Mouse (Mus musculus): Measurements from ENCODE around the gene Marc1. TPM values are rescaled to one million over a fixed set of nuclear protein-coding genes. Genes with fewer than 3 reads are reported as not detected.

The Marc1 gene
- polyA plus RNA-seq, 1 experiment from 2014 or later, result not detected

GRCm38 (mm10) chr1:184817768-184818167 is 6.7 kb upstream of the Marc1 start:
- ATAC-seq (ENCODE audit: insufficient number of reproducible peaks, insufficient read depth, low FRiP score, low TSS enrichment), result no peak
- H3K27ac ChIP-seq, result no peak overlapping the region
- H3K36me3 ChIP-seq, result peaks cover 32% of the 10 kb centered on the region
- H3K9ac ChIP-seq, result no peak overlapping the region
- no peaks in the 10 kb centered on the region for H3K9me3 ChIP-seq
- H3K27me3 ChIP-seq, result no peaks in the 10 kb centered on the region
- H3K4me3 ChIP-seq, result no peak overlapping the region
- no peak overlapping the region for H3K4me2 ChIP-seq (replicated peaks)
- H3K4me1 ChIP-seq, result peaks cover 4% of the 10 kb centered on the region; the same call in 1 of the 2 replicates
- WGBS, result 83% methylated on average over 6 of the region's 6 CpGs

DNA sequence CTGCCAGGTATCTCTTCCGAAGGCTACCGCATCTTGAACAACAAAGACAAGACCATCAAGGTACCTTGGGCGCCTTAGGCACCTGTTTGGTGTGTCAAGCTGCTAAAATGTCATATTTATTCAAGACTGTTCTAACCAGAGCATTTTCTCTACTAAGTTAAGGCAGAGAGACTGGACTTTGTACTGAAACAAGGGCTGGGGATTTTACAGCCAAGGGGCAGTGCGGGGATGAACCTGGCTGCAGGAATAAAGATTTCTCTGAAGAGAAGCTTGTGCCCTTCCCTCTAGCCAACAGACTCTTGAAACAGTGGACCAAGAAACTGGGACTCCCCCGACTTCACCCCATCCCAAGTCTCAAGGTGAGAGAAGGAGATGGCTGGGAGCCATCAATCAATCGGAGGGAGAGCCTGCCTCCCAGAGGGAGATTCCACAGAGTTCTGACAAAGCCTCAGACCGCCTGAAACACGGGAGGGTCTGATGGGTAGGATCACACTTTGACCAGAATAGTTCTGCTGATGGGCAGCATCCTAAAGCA is 670 bp upstream of the Marc1 start:
- Histone ChIP-seq H3K4me1 (peaks cover 6% of the 10 kb centered on the region), H3K27ac (no peak overlapping the region), H3K9ac (no peak overlapping the region), H3K9me3 (no peaks in the 10 kb centered on the region), H3K27me3 (peaks cover 23% of the 10 kb centered on the region), H3K36me3 (no peaks in the 10 kb centered on the region; the same call in 1 of the 2 replicates), H3K4me2 (replicated peaks) (no peak overlapping the region), H3K4me3 (no peak overlapping the region)
- 76% methylated on average over 8 of the region's 8 CpGs for WGBS
- no peak for ATAC-seq (ENCODE audit: insufficient number of reproducible peaks, insufficient read depth, low FRiP score, low TSS enrichment)

- Histone ChIP-seq H3K36me3 (no peaks in the 10 kb centered on the region; the same call in 1 of the 2 replicates), H3K9me3 (no peaks in the 10 kb centered on the region), H3K27me3 (peaks cover 23% of the 10 kb centered on the region), H3K4me1 (peaks cover 6% of the 10 kb centered on the region), H3K4me2 (replicated peaks) (no peak overlapping the region), H3K4me3 (no peak overlapping the region), H3K9ac (no peak overlapping the region), H3K27ac (no peak overlapping the region)
- ATAC-seq (ENCODE audit: insufficient number of reproducible peaks, insufficient read depth, low FRiP score, low TSS enrichment), result no peak
- WGBS, result 52% methylated on average over 6 of the region's 6 CpGs
These were observed 1.5 kb downstream of the Marc1 start for GRCm38 (mm10) chr1:184809578-184810001.

- no peak for ATAC-seq (ENCODE audit: insufficient number of reproducible peaks, insufficient read depth, low FRiP score, low TSS enrichment)
- Histone ChIP-seq H3K9me3 (no peaks in the 10 kb centered on the region), H3K27ac (no peak overlapping the region), H3K27me3 (peaks cover 23% of the 10 kb centered on the region), H3K36me3 (no peaks in the 10 kb centered on the region; the same call in 1 of the 2 replicates), H3K4me3 (no peak overlapping the region), H3K4me1 (peaks cover 6% of the 10 kb centered on the region), H3K9ac (no peak overlapping the region), H3K4me2 (replicated peaks) (no peak overlapping the region)
- 89% methylated on average over 17 of the region's 17 CpGs for WGBS
These were observed 2.6 kb downstream of the Marc1 start for GRCm38 (mm10) chr1:184808418-184809012.

- H3K9ac ChIP-seq, result no peak overlapping the region
- no peak overlapping the region for H3K4me3 ChIP-seq
- WGBS, result 66% methylated on average over 15 of the region's 15 CpGs
- H3K9me3 ChIP-seq, result no peaks in the 10 kb centered on the region
- H3K4me2 ChIP-seq (replicated peaks), result no peak overlapping the region
- no peaks in the 10 kb centered on the region for H3K36me3 ChIP-seq
- H3K27me3 ChIP-seq, result peaks cover 23% of the 10 kb centered on the region
- no peak overlapping the region for H3K27ac ChIP-seq
- no peak for ATAC-seq (ENCODE audit: insufficient number of reproducible peaks, insufficient read depth, low FRiP score, low TSS enrichment)
- peaks cover 6% of the 10 kb centered on the region for H3K4me1 ChIP-seq
These were observed 3.3 kb downstream of the Marc1 start for GRCm38 (mm10) chr1:184807627-184808417.

DNA sequence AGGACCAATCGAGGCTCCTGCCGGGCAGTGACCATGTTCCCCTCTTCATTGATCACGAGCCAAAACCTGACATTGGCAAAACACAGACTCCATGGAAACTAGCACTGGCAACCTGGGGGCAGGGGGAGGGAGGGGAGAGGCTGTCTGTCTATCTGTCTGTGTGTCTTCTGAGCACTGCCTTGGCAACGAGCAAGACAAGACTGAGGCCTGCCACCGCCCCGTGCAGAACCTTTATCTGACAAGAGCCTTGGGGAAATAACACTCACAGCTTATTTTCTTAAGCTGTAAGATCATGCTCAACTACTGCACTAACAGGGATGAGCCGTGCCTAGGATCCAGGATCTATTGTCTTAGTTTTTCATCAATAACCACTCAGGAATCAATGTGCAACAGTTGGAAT is 4.0 kb downstream of the Marc1 start:
- H3K4me3 ChIP-seq, result no peak overlapping the region
- no peak overlapping the region for H3K9ac ChIP-seq
- ATAC-seq (ENCODE audit: insufficient number of reproducible peaks, insufficient read depth, low FRiP score, low TSS enrichment), result no peak
- H3K36me3 ChIP-seq, result no peaks in the 10 kb centered on the region
- H3K4me1 ChIP-seq, result peaks cover 6% of the 10 kb centered on the region
- WGBS, result 75% methylated on average over 7 of the region's 7 CpGs
- no peak overlapping the region for H3K27ac ChIP-seq
- peaks cover 23% of the 10 kb centered on the region for H3K27me3 ChIP-seq
- H3K4me2 ChIP-seq (replicated peaks), result no peak overlapping the region
- no peaks in the 10 kb centered on the region for H3K9me3 ChIP-seq

DNA sequence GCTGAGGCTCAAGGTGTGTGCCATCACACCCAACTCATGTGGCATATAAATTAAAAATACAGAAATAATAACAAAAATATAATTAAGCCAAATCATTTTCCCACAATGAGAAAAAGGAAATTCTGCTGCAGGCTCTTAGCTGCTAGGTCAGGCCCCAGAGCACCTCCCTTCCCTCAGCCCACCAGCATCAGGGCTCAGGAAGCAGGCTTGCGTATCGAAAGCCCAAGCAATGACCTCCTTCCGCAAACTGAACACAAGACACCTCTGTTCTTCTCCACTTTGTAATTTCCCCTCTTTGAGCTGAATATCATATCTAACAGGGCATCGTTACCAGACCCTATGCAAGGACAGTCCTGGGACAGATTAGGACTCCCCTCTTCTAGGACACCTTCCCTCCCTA is 5.4 kb downstream of the Marc1 start:
- H3K9me3 ChIP-seq, result no peaks in the 10 kb centered on the region
- peaks cover 15% of the 10 kb centered on the region for H3K27me3 ChIP-seq
- H3K4me3 ChIP-seq, result no peak overlapping the region
- H3K4me1 ChIP-seq, result peaks cover 3% of the 10 kb centered on the region
- no peak overlapping the region for H3K4me2 ChIP-seq (replicated peaks)
- no peak overlapping the region for H3K9ac ChIP-seq
- no peak for ATAC-seq (ENCODE audit: insufficient number of reproducible peaks, insufficient read depth, low FRiP score, low TSS enrichment)
- H3K27ac ChIP-seq, result no peak overlapping the region
- 89% methylated on average over 4 of the region's 4 CpGs for WGBS
- no peaks in the 10 kb centered on the region for H3K36me3 ChIP-seq

GRCm38 (mm10) chr1:184793163-184793876 is 17.8 kb downstream of the Marc1 start:
- Histone ChIP-seq H3K27ac (no peak overlapping the region), H3K4me1 (no peaks in the 10 kb centered on the region), H3K36me3 (no peaks in the 10 kb centered on the region), H3K4me3 (no peak overlapping the region), H3K9ac (no peak overlapping the region), H3K27me3 (0 out of 2 replicates have a peak, but pooled peaks cover 6% of the 10 kb centered on the region), H3K4me2 (replicated peaks) (0 out of 2 replicates have a peak overlapping the region, but pooled peaks have one; percentile 3), H3K9me3 (no peaks in the 10 kb centered on the region)
- no peak for ATAC-seq (ENCODE audit: insufficient number of reproducible peaks, insufficient read depth, low FRiP score, low TSS enrichment)
- 22% methylated on average over 27 of the region's 27 CpGs for WGBS

DNA sequence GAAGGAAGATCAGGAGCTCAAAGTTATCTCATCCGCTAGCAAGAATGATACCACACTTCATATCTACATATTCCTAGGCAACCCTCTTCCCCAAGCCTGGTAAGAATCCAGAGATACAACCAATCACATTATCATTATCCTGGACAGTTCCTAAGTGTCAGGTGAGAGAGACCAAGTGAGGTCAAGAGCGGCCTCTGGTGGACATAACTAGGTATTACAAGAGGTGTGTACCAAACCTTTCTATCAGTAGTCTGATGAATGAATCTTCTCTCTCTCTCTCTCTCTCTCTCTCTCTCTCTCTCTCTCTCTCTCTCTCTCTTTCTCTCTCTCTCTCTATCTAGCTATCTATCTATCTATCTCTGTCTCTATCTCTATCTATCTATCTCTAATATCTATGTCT is 20.0 kb downstream of the Marc1 start:
- Histone ChIP-seq H3K27me3 (0 out of 2 replicates have a peak, but pooled peaks cover 6% of the 10 kb centered on the region), H3K9me3 (no peaks in the 10 kb centered on the region), H3K27ac (no peak overlapping the region), H3K4me1 (no peaks in the 10 kb centered on the region), H3K4me2 (replicated peaks) (no peak overlapping the region), H3K9ac (no peak overlapping the region), H3K4me3 (no peak overlapping the region), H3K36me3 (no peaks in the 10 kb centered on the region)
- no peak for ATAC-seq (ENCODE audit: insufficient number of reproducible peaks, insufficient read depth, low FRiP score, low TSS enrichment)
- 7% methylated on average over 2 of the region's 2 CpGs for WGBS

GRCm38 (mm10) chr1:184786376-184787151 is 24.5 kb downstream of the Marc1 start:
- H3K4me1 ChIP-seq, result no peaks in the 10 kb centered on the region
- WGBS, result 69% methylated on average over 13 of the region's 13 CpGs
- H3K27ac ChIP-seq, result no peak overlapping the region
- no peak overlapping the region for H3K4me2 ChIP-seq (replicated peaks)
- no peaks in the 10 kb centered on the region for H3K36me3 ChIP-seq
- no peaks in the 10 kb centered on the region for H3K27me3 ChIP-seq
- H3K4me3 ChIP-seq, result no peak overlapping the region
- no peak for ATAC-seq (ENCODE audit: insufficient number of reproducible peaks, insufficient read depth, low FRiP score, low TSS enrichment)
- no peak overlapping the region for H3K9ac ChIP-seq
- H3K9me3 ChIP-seq, result no peaks in the 10 kb centered on the region

- Histone ChIP-seq H3K27ac (no peak overlapping the region), H3K9ac (no peak overlapping the region), H3K4me2 (replicated peaks) (no peak overlapping the region), H3K4me1 (no peaks in the 10 kb centered on the region), H3K4me3 (no peak overlapping the region), H3K27me3 (no peaks in the 10 kb centered on the region), H3K9me3 (no peaks in the 10 kb centered on the region), H3K36me3 (no peaks in the 10 kb centered on the region)
- WGBS, result 77% methylated on average over 4 of the region's 4 CpGs
- ATAC-seq (ENCODE audit: insufficient number of reproducible peaks, insufficient read depth, low FRiP score, low TSS enrichment), result no peak
These were observed 27.5 kb downstream of the Marc1 start for GRCm38 (mm10) chr1:184783641-184784040.
